Mouse (Mus musculus) heart, embryonic 10.5 days (tissue): ENCODE data around the gene Fbxo24. TPM values are rescaled to one million over a fixed set of nuclear protein-coding genes. Genes with fewer than 3 reads are reported as not detected.

Source experiments
- DNase-seq: peaks from one replicate; pipeline ENCODE4 v3.0.0-alpha.2; 2017; ENCODE audit warnings: low spot score
- H3K27ac ChIP-seq: fragments of 300-500 bp; sonication (generic); 2 replicates; pipeline ENCODE4 v1.5.1; 2016; ENCODE audit warnings: mild to moderate bottlenecking
- H3K27me3 ChIP-seq: fragments of 300-500 bp; sonication (generic); 2 replicates; pipeline ENCODE4 v1.6.1; 2016; ENCODE audit warnings: mild to moderate bottlenecking; ENCODE audit not compliant: poor library complexity, insufficient read depth, severe bottlenecking
- H3K36me3 ChIP-seq: fragments of 300-500 bp; sonication (generic); 2 replicates; pipeline ENCODE4 v1.6.1; 2016; ENCODE audit warnings: mild to moderate bottlenecking, moderate library complexity
- H3K4me1 ChIP-seq: fragments of 300-500 bp; sonication (generic); 2 replicates; pipeline ENCODE4 v1.6.1; 2016; ENCODE audit warnings: mild to moderate bottlenecking
- H3K4me3 ChIP-seq: fragments of 300-500 bp; sonication (generic); 2 replicates; pipeline ENCODE4 v1.5.1; 2016; ENCODE audit warnings: mild to moderate bottlenecking, moderate library complexity
- H3K9me3 ChIP-seq: fragments of 300-500 bp; sonication (generic); 2 replicates; pipeline ENCODE4 v1.6.1; 2016; ENCODE audit warnings: mild to moderate bottlenecking, moderate library complexity
- WGBS: fragments of 180-500 bp; shearing (Covaris S2); methylation state at CpG from one replicate; pipeline ENCODE4 v1.1.7; 2016; 5-methylcytosine and 5-hydroxymethylcytosine counted together
- polyA plus RNA-seq: library from polyadenylated mRNA; unstranded; fragments of >200 nt; fragmentation: Nextera tagmentation; extraction: Ambion mirVana; gene quantifications from 2 replicates; pipeline ENCODE4 v1.2.1, GENCODE M21; 2016

Gene Fbxo24
- polyA plus RNA-seq, 1 experiment from 2014 or later, result 0.31 TPM

DNA sequence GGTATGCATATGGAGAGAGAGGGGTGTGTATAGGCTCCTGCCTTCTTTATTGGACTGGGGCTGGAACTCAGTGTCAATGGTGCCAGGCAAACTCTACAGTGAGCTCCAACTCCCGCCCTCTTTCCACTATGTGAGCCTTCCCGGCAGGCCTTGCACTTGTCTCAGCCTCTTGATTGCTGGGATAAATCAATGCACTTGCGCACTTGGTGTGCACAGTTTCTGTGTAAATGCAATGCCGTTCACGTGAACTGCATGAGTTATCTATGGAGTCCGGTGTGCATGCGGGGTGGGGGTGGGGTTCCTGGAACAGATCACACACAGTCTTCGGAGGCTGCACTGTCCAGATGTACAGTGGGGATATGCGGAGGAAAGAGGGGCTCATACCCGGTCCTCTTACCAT lies 24.6 kb upstream of the Fbxo24 start:
- no peak overlapping the region for H3K4me3 ChIP-seq
- H3K9me3 ChIP-seq, result no peaks in the 10 kb centered on the region
- 92% methylated on average over 10 of the region's 10 CpGs for WGBS
- H3K4me1 ChIP-seq, result peaks cover 28% of the 10 kb centered on the region
- no peaks in the 10 kb centered on the region for H3K27me3 ChIP-seq
- no peak overlapping the region for H3K27ac ChIP-seq
- H3K36me3 ChIP-seq, result peaks cover 43% of the 10 kb centered on the region
- DNase-seq, result no peak

DNA sequence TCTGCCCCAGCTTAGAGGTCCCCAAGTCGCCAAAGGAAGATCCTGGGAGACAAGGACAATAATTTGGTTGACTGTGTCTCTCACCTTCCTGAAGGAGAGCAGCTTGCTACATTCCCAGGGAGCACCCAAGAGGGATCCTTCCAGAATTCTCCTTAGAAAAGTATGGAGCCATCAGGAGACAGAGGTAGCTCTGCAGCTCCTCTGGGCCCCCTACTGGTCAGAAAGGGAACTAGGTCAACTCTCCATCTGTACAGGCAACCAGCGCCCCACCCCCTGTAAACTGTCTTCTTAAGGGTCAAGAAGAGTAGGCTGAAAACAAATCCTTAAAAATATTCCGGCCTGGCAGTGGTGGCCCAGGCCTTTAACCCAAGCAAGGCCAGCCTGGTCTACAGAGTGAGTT lies 23.7 kb upstream of the Fbxo24 start:
- Histone ChIP-seq H3K9me3 (no peaks in the 10 kb centered on the region), H3K4me1 (peaks cover 37% of the 10 kb centered on the region), H3K4me3 (no peak overlapping the region), H3K27me3 (peaks cover 3% of the 10 kb centered on the region; the same call in 1 of the 2 replicates), H3K36me3 (peaks cover 40% of the 10 kb centered on the region), H3K27ac (no peak overlapping the region)
- WGBS, result 22% methylated on average over 3 of the region's 3 CpGs
- DNase-seq, result no peak

GRCm38 (mm10) chr5:137649669-137650571 lies 21.1 kb upstream of the Fbxo24 start:
- Histone ChIP-seq H3K36me3 (peaks cover 31% of the 10 kb centered on the region), H3K4me3 (peak overlapping the region; percentile 46), H3K27ac (peak overlapping the region; percentile 69), H3K27me3 (peaks cover 27% of the 10 kb centered on the region), H3K4me1 (peaks cover 52% of the 10 kb centered on the region), H3K9me3 (no peaks in the 10 kb centered on the region)
- 10% methylated on average over 18 of the region's 18 CpGs for WGBS
- no peak for DNase-seq

GRCm38 (mm10) chr5:137649251-137649650 lies 20.4 kb upstream of the Fbxo24 start:
- Histone ChIP-seq H3K27ac (peak overlapping the region; percentile 69; the same call in 1 of the 2 replicates), H3K36me3 (peaks cover 27% of the 10 kb centered on the region), H3K9me3 (no peaks in the 10 kb centered on the region), H3K4me3 (no peak overlapping the region), H3K27me3 (peaks cover 34% of the 10 kb centered on the region), H3K4me1 (peaks cover 56% of the 10 kb centered on the region)
- 48% methylated on average over 4 of the region's 4 CpGs for WGBS
- no peak for DNase-seq

DNA sequence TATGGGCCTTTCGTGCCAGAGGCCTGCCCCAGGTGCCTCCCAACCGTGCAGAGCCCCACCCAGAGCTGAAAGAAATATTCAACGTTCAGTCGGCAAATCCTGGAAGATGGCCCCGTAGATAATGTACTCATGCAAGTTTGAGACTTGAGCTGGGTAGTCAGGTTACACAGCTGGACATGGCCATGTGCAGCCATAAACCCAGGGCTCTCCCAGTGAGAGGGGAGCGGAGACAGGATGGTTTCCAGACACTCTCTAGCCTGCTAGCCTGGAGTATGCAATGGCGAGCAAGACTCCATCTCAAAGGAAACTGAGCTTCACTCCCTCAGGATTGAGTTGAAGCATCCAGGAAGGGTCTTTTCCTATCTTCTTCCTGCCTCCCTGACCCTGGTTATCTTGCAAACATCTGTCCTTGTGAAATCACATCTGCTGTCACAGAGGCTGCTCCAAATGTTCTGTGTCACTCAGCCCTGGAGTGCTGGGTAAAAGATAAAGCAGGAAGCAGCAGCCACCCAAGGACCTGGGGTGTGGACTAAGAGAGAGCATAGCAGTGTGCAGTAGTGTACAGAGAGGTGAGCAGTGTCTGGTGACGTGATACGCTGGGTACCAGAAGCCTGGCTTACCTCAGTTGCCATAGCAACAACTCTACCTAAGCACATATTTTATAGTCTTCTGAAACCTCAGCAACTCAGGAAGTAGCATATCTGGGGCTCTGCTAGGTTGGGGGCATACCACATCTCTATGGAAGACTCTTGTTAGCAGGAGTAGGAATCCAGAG lies 19.2 kb upstream of the Fbxo24 start:
- Histone ChIP-seq H3K4me1 (peaks cover 58% of the 10 kb centered on the region), H3K36me3 (peaks cover 15% of the 10 kb centered on the region), H3K9me3 (no peaks in the 10 kb centered on the region), H3K27me3 (peaks cover 47% of the 10 kb centered on the region), H3K4me3 (no peak overlapping the region), H3K27ac (peak overlapping the region; percentile 19; the same call in 1 of the 2 replicates)
- DNase-seq, result no peak
- WGBS, result 49% methylated on average over 9 of the region's 9 CpGs

GRCm38 (mm10) chr5:137645652-137646091 lies 16.9 kb upstream of the Fbxo24 start, which contains the start of gene Irs3:
Gene Irs3 (minus strand): TSS chr5:137645714.
- Histone ChIP-seq H3K27me3 (peaks cover 55% of the 10 kb centered on the region), H3K27ac (peak within 1 kb of the TSS; percentile 37), H3K9me3 (no peaks in the 10 kb centered on the region), H3K4me1 (peaks cover 50% of the 10 kb centered on the region), H3K4me3 (peak within 1 kb of the TSS; percentile 58), H3K36me3 (peaks cover 22% of the 10 kb centered on the region)
- 10% methylated on average over 11 of the region's 11 CpGs for WGBS
- no peak for DNase-seq

GRCm38 (mm10) chr5:137645091-137645651 lies 16.4 kb upstream of the Fbxo24 start:
- Histone ChIP-seq H3K36me3 (peaks cover 27% of the 10 kb centered on the region), H3K27me3 (peaks cover 55% of the 10 kb centered on the region), H3K9me3 (no peaks in the 10 kb centered on the region), H3K4me3 (peak overlapping the region; percentile 58), H3K27ac (peak overlapping the region; percentile 11; the same call in 1 of the 2 replicates), H3K4me1 (peaks cover 54% of the 10 kb centered on the region)
- 3% methylated on average over 44 of the region's 44 CpGs for WGBS
- no peak for DNase-seq

GRCm38 (mm10) chr5:137644484-137644883 lies 15.7 kb upstream of the Fbxo24 start:
- WGBS, result 28% methylated on average over 19 of the region's 19 CpGs
- Histone ChIP-seq H3K4me1 (peaks cover 54% of the 10 kb centered on the region), H3K27ac (peak overlapping the region; percentile 37; the same call in 1 of the 2 replicates), H3K27me3 (peaks cover 55% of the 10 kb centered on the region), H3K9me3 (no peaks in the 10 kb centered on the region), H3K36me3 (peaks cover 34% of the 10 kb centered on the region), H3K4me3 (peak overlapping the region; percentile 36)
- no peak for DNase-seq

GRCm38 (mm10) chr5:137642886-137643285 lies 14.1 kb upstream of the Fbxo24 start:
- 53% methylated on average over 4 of the region's 4 CpGs for WGBS
- Histone ChIP-seq H3K4me1 (peaks cover 42% of the 10 kb centered on the region), H3K27me3 (peaks cover 55% of the 10 kb centered on the region), H3K9me3 (no peaks in the 10 kb centered on the region), H3K4me3 (no peak overlapping the region), H3K27ac (no peak overlapping the region), H3K36me3 (peaks cover 49% of the 10 kb centered on the region)
- no peak for DNase-seq

DNA sequence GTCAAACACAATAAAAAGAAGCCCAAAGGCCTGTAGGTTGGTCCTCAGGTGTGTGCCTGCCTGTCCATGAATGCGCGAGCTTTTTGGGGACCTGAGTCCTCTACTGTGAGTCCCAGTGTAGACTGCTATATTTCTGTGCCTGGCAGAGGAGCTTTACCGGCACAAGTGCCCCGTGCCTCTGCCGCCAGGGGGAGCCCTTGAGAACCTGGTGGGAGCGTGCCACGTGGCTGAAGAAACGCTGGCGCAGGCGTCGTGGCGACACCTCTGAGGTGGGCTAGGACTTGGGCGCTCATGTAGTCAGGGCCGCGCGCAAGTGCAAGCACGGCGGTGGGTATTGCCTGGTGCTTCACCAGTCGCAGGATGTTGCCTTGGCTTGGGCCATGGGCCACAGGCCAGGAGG lies 12.3 kb upstream of the Fbxo24 start, which contains the start of gene Sap25:
TSS of gene Sap25 (plus strand) at position 281 of the 400 bp plus-strand sequence.
- Histone ChIP-seq H3K9me3 (no peaks in the 10 kb centered on the region), H3K27ac (no peak within 1 kb of the TSS), H3K36me3 (peaks cover 68% of the 10 kb centered on the region), H3K27me3 (peaks cover 39% of the 10 kb centered on the region), H3K4me3 (no peak within 1 kb of the TSS), H3K4me1 (peaks cover 34% of the 10 kb centered on the region)
- no peak for DNase-seq
- 84% methylated on average over 19 of the region's 19 CpGs for WGBS

DNA sequence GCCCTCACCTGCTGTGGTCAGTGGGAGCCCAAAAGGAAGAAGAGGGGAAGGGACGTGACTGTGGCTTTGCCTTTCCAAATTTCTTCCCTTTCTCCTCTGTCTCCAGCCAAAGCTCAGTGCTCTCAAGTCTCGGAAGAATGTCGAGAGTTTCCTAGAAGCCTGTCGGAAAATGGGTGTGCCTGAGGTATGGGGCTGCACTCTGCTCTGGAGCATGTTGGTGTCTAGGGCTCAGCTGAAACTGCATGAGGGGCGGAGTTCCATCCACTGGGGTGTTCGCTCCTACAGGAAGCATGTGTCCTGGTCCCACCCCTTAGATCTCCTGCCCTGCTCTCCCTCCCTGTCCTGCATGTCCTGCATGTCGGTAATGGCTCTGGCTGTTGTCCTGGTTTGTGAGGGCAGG lies 10.7 kb upstream of the Fbxo24 start:
- no peak overlapping the region for H3K27ac ChIP-seq
- H3K27me3 ChIP-seq, result peaks cover 23% of the 10 kb centered on the region
- H3K9me3 ChIP-seq, result no peaks in the 10 kb centered on the region
- DNase-seq, result no peak
- peaks cover 20% of the 10 kb centered on the region for H3K4me1 ChIP-seq
- no peak overlapping the region for H3K4me3 ChIP-seq
- 80% methylated on average over 7 of the region's 7 CpGs for WGBS
- H3K36me3 ChIP-seq, result peaks cover 82% of the 10 kb centered on the region

DNA sequence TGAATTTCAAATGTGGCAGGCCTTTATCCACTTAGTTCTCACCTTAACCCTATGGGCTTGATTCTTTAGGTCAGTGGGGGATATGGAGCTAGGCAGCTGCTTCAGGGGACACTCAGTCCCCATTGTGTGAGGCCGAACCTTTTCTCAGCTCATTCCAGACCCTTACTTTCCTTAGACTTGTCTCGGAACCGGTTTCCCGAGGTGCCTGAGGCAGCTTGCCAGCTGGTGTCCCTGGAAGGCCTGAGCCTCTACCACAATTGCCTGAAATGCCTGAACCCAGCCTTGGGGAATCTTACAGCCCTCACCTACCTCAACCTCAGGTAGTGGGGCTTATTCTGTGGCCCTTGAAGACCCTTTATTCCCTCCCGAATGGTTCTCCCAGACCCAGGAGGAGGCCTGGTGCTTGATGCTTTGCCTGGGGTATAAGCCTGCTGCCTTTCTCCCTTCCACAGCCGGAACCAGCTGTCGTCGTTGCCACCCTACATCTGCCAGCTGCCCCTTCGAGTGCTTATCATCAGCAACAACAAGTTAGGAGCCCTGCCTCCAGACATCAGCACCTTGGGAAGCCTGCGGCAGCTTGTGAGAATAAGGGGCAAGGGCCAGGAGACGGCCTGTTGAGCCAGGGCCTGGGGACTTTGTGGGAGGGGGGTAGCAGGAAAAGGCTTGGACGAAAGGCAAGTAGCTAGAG lies 4.7 kb upstream of the Fbxo24 start:
- no peaks in the 10 kb centered on the region for H3K9me3 ChIP-seq
- peaks cover 54% of the 10 kb centered on the region for H3K36me3 ChIP-seq
- no peak overlapping the region for H3K27ac ChIP-seq
- no peak overlapping the region for H3K4me3 ChIP-seq
- DNase-seq, result no peak
- peaks cover 27% of the 10 kb centered on the region for H3K4me1 ChIP-seq
- 75% methylated on average over 12 of the region's 12 CpGs for WGBS
- no peaks in the 10 kb centered on the region for H3K27me3 ChIP-seq
